Mouse (Mus musculus) mouse embryonic stem cell (cell line): Measurements from ENCODE around the gene Ifitm3.
"Not testable (repeated sequence)": the region's sequence is repeated elsewhere in the genome, so short reads cannot be mapped to it uniquely, and the experiment has no call there.

Source experiments
- in situ Hi-C, 2 experiments: fragments of 300-500 bp; cut with MboI; formaldehyde crosslinking; loops; 1 replicate in 1 of 2; 3 replicates in 1 of 2; pipeline ENCODE4 v1.14.3; 2019 to 2020; ENCODE audit warnings: low sequenced_read_pairs in 2 of 2, low pct_unique_long_range_greater_than_20kb in 1 of 2, mixed read lengths in 1 of 2; ENCODE audit not compliant: unreplicated experiment in 1 of 2

The Ifitm3 gene

DNA sequence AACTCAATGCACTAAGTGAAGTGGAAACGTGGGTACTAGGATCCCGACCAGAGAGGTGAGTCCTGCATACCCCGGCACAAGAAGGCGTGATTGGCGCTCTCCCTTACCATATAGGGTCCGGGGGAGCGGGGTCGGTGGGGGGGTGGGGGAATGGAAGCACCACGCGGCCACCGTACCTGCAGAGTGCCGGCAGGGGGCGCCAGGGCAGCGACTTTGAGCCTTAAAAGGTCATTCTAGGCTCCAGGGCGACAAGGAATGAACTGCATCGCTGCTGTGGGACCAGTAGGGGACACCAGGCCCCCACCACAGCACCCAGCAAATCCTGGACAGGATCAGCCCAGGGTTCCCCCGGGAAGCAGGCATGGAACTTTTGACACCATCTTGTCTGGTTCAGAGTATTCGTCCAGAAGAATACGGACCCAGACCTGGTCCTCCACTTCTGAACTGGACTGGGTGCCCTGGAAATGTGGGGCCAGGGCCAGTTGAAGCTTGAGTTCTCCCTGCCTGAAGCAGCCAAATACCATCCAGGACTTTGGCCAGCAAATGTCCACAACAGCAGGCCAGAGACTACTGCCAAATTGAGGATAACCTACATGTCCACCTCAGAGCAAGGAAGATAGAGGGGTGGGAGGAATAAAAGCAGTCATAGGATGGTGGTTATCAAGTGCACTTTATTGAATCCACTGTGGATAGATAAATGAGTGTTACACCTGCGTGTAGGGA, 1.5 kb downstream of the Ifitm3 start:
- in situ Hi-C loops = no loop called here

DNA sequence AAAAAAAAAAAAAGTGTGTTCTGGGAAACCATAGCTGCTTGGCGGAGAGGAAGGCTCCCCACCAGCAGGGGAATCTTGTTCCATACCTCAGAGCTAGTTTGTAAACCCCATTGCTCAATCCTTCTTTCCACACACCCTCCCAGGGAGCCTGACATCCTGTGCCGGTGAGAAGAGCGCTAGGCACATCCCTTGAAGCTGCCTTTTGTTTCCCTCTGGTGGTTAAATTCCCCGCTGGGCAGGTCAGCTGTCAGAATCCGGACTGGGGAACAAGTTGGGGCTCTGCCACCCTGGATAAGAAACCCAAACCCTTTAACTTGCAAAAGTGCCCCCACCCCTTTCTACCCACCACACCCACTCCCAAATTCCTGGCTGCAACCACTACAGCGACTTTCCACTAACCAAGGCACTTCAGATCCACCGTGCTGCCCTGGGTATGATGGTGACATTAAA, 2.2 kb downstream of the Ifitm3 start:
- in situ Hi-C loops = no loop called here

DNA sequence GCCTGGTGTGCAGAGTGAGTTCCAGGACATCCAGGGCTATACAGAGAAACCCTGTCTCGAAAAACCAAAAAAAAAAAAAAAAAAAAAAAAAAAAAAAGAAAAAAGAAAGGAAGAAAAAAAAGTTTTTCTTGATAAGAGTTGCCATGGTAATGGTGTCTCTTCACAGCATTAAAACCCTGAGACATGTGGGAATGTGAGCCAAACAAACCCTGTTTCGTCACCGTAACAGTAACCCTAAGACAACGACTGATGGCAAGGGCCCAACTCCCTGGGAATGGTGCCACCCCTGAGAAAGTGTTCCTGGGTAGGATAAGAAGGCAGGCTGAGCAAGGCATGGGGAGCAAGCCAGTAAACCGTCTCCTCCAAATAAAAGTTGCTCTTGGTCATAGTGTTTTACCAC, 3.7 kb downstream of the Ifitm3 start:
- in situ Hi-C loops = no loop called here

DNA sequence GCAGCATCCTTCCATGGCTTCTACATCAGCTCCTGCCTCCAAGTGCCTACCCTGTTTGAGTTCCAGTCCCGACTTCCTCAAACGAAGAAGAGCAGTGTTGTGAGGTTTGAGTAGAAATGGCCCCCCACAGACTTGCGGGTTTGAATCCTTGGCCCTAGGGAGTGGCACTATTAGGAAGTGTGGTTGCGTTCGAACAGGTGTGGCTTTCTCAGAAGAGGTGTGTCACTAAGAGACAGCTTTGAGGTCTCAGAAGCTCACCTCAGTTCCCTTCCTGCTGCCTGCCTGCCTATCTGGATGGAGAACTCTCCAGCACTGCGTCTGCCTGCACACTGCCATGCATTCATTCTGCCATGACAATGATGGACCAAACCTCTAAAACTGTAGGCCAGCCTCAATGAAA, 4.1 kb downstream of the Ifitm3 start:
- in situ Hi-C loops = no loop called here

DNA sequence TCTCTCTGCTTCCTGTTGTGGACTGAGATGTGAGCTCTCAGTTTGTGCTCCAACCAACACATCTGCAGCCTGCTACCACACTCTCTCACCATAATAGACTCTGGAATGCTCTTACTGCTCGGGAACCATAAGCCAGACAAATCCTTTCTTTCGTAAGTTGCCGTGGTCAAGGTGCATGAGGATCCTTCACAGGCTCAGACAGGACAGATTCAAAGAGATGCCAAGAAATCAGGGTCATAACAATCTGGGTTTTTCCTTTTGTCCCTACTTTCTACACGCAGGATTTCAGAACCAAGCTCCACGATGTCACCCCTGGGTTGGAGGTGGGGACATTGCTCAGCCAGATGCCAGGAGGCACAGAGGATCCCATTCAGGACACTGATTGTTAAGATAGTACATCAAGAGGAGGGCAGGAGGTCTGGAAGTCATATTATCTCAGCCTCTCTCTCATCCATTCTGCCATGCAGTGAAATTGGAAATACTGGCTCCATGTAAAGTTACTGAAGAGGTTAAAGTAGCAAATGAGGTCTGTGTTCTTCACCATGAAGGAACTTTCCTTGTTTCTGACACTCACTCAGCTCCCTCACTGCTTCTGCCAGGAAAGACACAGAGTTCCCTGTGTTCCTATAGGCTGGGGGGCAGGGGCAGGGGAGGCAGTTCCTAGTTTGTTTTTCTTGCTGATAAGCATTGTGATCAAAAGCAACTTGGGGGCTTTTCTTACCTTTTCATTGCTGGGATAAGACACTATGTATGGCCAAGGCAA, 7.1 kb downstream of the Ifitm3 start:
- in situ Hi-C loops = no loop called here

DNA sequence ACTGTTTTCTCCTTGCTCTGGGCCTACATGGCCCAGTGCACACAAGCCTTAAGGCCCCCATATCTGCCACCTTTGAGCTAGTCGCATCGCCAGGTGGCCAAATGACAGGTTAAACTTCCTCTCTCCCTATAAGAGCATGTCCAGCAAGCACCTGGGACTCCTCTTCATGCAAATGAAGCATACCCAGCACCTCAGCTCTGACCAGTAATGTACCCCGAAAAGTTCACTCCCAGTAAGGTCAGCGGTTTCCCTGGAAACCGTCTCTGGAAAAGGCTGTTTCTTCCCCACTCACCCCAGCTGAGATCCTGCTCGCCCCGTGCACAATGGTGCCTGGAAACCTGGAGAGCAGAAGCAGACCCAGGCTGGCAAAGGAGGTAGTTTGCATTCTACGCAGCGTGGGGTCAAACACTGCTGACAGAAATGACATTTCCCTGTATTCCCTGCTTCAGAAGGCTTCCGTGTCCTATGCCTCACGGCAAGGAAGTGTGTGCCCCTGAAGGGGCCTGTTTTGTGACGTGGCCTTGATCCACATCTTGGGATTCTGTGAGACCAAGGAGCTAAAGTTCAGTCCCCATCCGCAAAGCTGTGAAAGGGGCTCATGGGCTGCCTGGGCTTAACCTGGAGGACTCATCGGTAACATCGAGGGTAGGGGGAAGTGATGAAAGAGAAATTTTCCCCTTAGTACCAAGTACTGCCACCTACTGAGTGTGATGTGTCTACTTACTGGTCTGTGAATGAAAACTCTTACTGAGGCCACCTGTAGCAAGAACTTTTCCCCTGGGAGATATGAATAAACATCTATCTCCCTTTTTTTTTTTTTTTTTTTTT, 9.5 kb downstream of the Ifitm3 start:
- in situ Hi-C loops = no loop called here

DNA sequence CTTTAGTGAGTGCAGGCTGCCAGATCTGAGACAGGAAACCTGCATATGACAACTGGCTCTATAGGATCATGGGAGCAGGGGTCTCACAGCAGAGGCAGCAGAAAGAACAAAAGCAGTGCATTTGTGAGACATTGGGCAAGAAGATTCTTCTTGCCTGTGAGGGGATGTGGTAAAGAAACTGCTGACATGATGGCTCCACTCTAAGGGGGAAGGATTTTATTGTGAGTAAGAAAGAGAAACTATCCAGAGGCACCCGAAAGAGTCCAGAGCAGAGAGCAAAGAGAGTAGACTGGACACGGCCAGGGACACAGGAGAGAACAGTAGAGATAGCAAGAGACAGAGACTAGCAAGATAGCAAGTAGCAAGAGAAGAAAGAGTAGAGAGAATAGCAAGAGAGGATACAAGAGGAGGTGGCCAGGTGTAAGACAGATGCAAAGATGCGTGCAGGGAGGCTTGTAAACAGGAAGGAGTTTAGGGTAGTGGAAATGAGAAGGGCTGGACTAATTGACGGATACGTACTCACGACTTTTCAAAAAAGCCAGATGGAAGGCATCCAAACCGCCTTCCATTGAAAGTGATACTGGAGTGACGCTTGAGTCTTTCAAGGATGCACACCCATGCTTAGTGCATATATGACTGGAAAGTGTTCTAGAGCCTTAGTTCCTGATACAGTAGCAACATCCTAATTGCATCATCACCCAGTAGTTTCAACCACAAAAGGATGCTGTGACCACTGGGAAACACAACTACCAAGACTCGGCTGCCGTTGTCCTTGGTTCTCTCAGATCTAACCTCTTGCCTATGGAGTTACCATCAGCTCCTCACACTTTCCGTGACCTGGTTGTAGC, 11.5 kb downstream of the Ifitm3 start:
- in situ Hi-C loops = no loop called here

DNA sequence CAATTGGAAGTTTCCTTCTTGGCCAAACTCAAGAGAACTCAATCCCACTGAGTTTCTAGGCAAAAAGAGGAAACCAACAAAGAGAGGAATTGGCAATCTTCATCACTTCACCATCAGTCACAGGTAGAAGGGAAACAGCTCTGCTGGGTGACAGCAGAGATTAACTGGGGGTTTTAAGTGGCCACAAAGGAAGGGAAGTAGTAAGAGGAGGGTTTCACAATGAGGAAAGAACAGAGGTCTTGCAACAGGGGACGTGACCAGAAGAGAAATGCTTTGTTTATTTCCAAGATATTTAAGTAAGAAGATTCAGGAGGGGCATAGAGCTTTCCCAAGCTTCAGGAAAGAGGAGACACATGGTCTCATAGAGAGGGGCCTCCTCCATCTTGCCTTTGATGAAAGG, 12.8 kb downstream of the Ifitm3 start:
- in situ Hi-C loops = no loop called here

DNA sequence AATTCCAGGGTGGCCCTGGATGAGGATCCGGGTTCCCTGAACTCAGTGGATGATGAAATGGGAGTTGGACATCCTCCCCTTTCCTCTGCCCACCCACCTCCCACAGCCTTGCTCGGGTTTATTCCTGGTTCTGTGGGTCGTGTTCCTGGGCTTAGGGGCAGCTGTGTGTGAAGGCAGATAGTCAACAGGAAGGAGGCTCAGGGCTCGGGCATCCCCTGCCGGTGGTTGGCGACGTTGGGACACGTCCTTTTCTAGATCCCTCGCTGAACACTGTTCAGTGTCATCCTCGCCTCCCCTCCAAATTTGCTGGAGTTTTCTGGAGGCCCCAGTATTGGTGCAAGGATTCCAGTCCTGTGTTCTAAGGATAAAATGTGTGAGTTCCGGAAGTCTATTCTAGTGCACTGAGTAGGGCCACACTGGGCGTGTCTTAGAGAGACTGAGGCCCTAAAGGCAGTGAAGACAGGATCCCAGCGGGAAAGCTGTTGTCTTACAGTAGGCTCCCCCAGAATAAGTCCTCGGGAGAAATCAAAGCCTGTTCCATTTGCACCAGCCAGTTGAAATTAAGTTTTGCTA, 19.4 kb downstream of the Ifitm3 start:
- in situ Hi-C loops = no loop called here

DNA sequence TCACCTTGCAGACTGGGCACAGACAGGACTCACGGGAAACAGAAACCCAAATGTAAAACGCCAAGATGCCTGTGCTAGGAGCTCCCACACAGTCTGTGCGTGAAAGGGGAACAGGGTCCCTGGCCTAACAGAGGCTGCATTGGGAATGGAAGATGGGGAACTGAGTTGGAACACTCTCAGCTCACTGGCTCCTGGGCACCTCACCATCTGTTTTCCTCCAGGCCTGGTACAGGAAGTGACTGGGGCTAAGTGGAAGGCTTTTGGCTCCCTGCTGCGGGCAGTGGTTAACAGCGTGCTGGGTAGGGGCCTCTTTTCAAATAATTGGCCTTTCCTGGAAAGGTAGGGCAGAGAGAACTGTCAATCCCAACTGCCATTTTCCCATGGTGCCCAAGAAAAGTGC, 19.9 kb downstream of the Ifitm3 start:
- in situ Hi-C loops = no loop called here

DNA sequence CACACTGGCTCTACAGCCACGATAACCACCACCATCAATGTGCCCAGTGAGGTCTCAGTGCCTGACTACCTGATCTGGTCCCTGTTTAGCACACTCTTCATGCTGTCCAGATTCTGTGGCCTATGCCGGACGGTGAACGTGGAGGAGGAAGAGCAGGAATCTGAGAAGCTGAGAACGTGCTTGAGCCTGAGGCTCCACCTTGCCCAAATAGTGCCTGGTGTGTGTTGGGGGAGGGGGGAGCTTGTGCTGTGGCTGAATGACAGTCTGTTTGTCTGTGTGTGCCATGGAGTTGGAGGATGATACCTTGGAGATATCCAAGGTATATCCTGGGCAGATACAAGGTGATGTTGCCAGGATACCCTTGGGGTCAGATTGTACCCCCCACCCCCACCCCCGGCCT, 20.4 kb downstream of the Ifitm3 start:
- in situ Hi-C loops = no loop called here

DNA sequence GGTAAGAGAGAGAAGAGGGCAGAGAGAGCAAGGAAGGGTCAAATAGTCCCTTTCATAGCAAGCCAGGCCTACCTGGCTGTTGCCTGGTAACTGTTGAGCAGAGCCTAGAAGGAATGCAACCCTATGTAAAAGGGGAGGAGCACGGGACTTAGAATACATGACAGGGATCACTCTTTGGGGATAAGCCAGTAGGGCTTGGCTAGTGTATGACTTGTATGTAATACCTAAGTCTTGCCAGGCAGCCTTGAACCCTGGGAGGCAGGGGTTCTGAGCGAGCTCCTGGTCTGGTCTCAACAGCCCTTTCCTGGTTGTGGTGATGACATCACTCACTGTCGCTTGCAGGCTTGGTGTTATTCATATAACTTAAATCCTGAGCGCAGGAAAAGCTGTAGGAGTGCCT, 21.5 kb downstream of the Ifitm3 start:
- in situ Hi-C loops = no loop called here

DNA sequence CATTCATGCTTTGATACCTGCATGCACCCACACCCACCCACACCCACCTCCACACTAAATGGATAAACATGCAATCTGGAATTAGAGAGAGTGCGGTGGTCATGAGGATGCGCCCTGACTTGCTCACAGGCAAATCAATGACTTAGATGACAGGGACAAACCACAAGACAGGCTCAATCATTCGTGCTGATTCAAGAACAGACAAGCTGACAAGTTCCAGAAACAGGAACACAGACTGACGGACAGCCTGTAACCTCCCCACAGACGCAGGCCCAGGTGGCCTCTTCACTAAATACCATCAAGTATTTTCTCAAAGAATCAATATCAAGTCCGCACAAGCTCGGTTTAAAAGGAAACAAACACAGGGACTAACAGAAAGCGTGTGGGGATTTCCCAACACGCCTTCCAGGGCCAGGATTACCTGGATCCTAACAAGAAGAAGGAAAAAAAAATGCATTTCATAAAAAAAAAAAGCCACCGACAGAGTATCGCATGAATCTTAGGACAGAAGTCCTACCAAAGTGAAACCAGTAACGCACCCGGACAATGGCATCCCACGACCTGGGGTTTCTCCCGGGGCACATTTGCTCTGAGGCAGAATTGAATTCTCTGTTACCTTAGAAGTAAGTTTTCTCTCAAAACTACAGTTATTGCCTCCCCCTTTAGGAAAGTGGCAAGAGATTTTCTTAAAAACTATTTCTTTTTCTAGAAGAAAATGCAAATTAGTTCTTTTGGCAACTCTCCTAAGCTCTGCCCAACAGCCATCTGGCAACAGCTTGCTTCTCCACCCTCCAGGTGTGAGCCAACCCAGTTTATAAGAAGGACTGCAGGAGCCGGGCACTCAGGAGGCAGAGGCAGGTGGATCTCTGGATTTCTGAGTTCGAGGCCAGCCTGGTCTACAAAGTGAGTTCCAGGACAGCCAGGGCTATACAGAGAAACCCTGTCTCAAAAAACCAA, 23.1 kb downstream of the Ifitm3 start:
- in situ Hi-C loops = no loop called here

DNA sequence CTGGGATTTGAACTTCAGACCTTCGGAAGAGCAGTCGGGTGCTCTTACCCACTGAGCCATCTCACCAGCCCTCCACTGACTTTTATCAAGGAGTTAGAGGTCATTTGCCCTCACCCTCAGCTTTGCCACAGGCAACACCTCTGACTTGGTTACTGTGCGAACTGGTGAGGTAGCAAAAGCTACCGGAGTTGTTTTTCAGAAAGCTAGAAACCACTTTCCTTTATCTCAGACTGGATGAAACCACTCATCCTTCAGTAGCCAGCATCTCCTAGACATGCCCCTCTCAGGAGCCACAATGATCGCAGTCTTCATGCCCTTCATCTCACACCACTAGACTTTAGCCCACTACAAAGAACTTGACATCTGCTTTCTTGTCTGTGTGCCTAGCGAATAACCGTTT, 27.6 kb downstream of the Ifitm3 start:
- in situ Hi-C loops = no loop called here

DNA sequence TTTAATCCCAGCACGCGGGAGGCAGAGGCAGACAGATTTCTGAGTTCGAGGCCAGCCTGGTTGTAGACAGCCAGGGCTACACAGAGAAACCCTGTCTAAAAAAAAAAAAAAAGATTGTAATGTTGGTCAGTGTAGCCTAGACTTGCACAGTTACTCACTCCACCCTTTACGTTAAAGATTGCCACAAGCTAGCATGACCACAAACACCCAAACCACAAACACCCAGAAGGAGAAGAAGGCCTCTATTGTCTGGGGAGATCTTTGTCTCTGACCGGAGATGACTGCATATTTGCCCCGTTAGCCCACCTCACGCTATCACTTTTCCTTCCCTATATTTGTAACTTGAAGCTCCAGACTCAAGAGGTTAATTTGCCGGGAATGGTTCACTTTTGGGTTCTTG, 28.9 kb downstream of the Ifitm3 start:
- in situ Hi-C loops = no loop called here

DNA sequence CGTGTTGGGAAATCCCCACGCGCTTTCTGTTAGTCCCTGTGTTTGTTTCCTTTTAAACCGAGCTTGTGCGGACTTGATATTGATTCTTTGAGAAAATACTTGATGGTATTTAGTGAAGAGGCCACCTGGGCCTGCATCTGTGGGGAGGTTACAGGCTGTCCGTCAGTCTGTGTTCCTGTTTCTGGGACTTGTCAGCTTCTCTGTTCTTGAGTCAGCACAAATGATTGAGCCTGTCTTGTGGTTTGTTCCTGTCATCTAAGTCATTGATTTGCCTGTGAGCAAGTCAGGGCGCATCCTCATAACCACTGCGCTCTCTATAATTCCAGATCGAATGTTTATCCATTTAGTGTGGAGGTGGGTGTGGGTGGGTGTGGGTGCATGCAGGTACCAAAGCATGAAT, 33.9 kb downstream of the Ifitm3 start:
- in situ Hi-C loops = not testable (repeated sequence)

DNA sequence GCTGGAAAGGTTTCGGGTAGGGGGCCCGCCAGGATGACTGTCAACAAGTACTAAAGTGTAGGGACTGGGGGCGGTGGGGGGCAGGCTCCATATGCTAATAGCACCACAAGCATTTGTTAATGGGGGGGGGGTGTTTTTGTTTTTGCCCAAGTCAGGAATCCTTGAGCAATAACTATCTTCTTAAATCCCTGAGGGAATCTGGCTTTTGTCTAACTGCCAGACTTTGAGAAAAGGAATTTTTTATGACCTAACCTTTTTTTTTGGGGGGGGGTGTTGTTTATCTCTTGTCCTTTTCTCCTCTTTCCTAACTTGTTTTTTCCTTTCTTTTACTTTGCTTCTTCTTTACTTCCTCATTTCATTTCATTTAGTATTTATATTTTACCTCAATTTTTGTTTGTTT, 35.1 kb downstream of the Ifitm3 start:
- in situ Hi-C loops = no loop called here
